Mouse (Mus musculus): ENCODE data around the gene Mef2a. TPM values are rescaled to one million over a fixed set of nuclear protein-coding genes. Genes with fewer than 3 reads are reported as not detected.

The Mef2a gene
- polyA plus RNA-seq, 1 experiment, result 60.6 TPM

- no peak for TF ChIP-seq POLR2A (IDR thresholded peaks at IDR 0.05; ENCODE audit: extremely low read depth, insufficient read depth, low read length)
- no peak for TF ChIP-seq CTCF (IDR thresholded peaks at IDR 0.05; ENCODE audit: extremely low read depth, insufficient read depth, low read length)
- no peak overlapping the region for H3K27ac ChIP-seq (ENCODE audit: insufficient read depth, low read length)
- no peaks in the 10 kb centered on the region for H3K4me1 ChIP-seq (ENCODE audit: control insufficient read depth, insufficient read depth, low read length)
- no peak overlapping the region for H3K4me3 ChIP-seq (ENCODE audit: insufficient read depth, low read length)
Measured at GRCm38 (mm10) chr7:67342067-67342625, 30.5 kb downstream of the Mef2a start.

GRCm38 (mm10) chr7:67320359-67320758 lies 52.3 kb downstream of the Mef2a start:
- Histone ChIP-seq H3K4me1 (ENCODE audit: control insufficient read depth, insufficient read depth, low read length) (no peaks in the 10 kb centered on the region), H3K27ac (ENCODE audit: insufficient read depth, low read length) (no peak overlapping the region), H3K4me3 (ENCODE audit: insufficient read depth, low read length) (no peak overlapping the region)
- no peak for TF ChIP-seq CTCF (IDR thresholded peaks at IDR 0.05; ENCODE audit: extremely low read depth, insufficient read depth, low read length)

- no peak overlapping the region for H3K4me3 ChIP-seq (ENCODE audit: insufficient read depth, low read length)
- no peak overlapping the region for H3K27ac ChIP-seq (ENCODE audit: insufficient read depth, low read length)
- no peaks in the 10 kb centered on the region for H3K4me1 ChIP-seq (ENCODE audit: control insufficient read depth, insufficient read depth, low read length)
- TF ChIP-seq CTCF (IDR thresholded peaks at IDR 0.05; ENCODE audit: extremely low read depth, insufficient read depth, low read length) (no peak), POLR2A (IDR thresholded peaks at IDR 0.05; ENCODE audit: extremely low read depth, insufficient read depth, low read length) (no peak)
Measured at GRCm38 (mm10) chr7:67318697-67319096, 54.0 kb downstream of the Mef2a start.

- no peak for TF ChIP-seq CTCF (IDR thresholded peaks at IDR 0.05; ENCODE audit: extremely low read depth, insufficient read depth, low read length)
- no peak for TF ChIP-seq POLR2A (IDR thresholded peaks at IDR 0.05; ENCODE audit: extremely low read depth, insufficient read depth, low read length)
- H3K27ac ChIP-seq (ENCODE audit: insufficient read depth, low read length), result no peak overlapping the region
- H3K4me3 ChIP-seq (ENCODE audit: insufficient read depth, low read length), result no peak overlapping the region
- H3K4me1 ChIP-seq (ENCODE audit: control insufficient read depth, insufficient read depth, low read length), result no peaks in the 10 kb centered on the region
Measured at GRCm38 (mm10) chr7:67313200-67313599, 59.5 kb downstream of the Mef2a start.

- H3K4me1 ChIP-seq (ENCODE audit: control insufficient read depth, insufficient read depth, low read length), result no peaks in the 10 kb centered on the region
- H3K4me3 ChIP-seq (ENCODE audit: insufficient read depth, low read length), result no peak overlapping the region
- no peak overlapping the region for H3K27ac ChIP-seq (ENCODE audit: insufficient read depth, low read length)
- TF ChIP-seq CTCF (IDR thresholded peaks at IDR 0.05; ENCODE audit: extremely low read depth, insufficient read depth, low read length) (no peak), POLR2A (IDR thresholded peaks at IDR 0.05; ENCODE audit: extremely low read depth, insufficient read depth, low read length) (no peak)
Measured at GRCm38 (mm10) chr7:67310151-67310550, 62.5 kb downstream of the Mef2a start.

GRCm38 (mm10) chr7:67308102-67308501 lies 64.6 kb downstream of the Mef2a start:
- H3K4me1 ChIP-seq (ENCODE audit: control insufficient read depth, insufficient read depth, low read length), result no peaks in the 10 kb centered on the region
- H3K27ac ChIP-seq (ENCODE audit: insufficient read depth, low read length), result no peak overlapping the region
- H3K4me3 ChIP-seq (ENCODE audit: insufficient read depth, low read length), result no peak overlapping the region
- TF ChIP-seq POLR2A (IDR thresholded peaks at IDR 0.05; ENCODE audit: extremely low read depth, insufficient read depth, low read length) (no peak), CTCF (IDR thresholded peaks at IDR 0.05; ENCODE audit: extremely low read depth, insufficient read depth, low read length) (no peak)

- no peak overlapping the region for H3K27ac ChIP-seq (ENCODE audit: insufficient read depth, low read length)
- TF ChIP-seq CTCF (IDR thresholded peaks at IDR 0.05; ENCODE audit: extremely low read depth, insufficient read depth, low read length) (no peak), POLR2A (IDR thresholded peaks at IDR 0.05; ENCODE audit: extremely low read depth, insufficient read depth, low read length) (no peak)
- no peaks in the 10 kb centered on the region for H3K4me1 ChIP-seq (ENCODE audit: control insufficient read depth, insufficient read depth, low read length)
- H3K4me3 ChIP-seq (ENCODE audit: insufficient read depth, low read length), result no peak overlapping the region
Measured at GRCm38 (mm10) chr7:67307078-67307477, 65.6 kb downstream of the Mef2a start.

GRCm38 (mm10) chr7:67304937-67305336 lies 67.7 kb downstream of the Mef2a start:
- TF ChIP-seq CTCF (IDR thresholded peaks at IDR 0.05; ENCODE audit: extremely low read depth, insufficient read depth, low read length) (no peak), POLR2A (IDR thresholded peaks at IDR 0.05; ENCODE audit: extremely low read depth, insufficient read depth, low read length) (no peak)
- no peak overlapping the region for H3K27ac ChIP-seq (ENCODE audit: insufficient read depth, low read length)
- no peaks in the 10 kb centered on the region for H3K4me1 ChIP-seq (ENCODE audit: control insufficient read depth, insufficient read depth, low read length)
- no peak overlapping the region for H3K4me3 ChIP-seq (ENCODE audit: insufficient read depth, low read length)

GRCm38 (mm10) chr7:67296419-67296818 lies 76.2 kb downstream of the Mef2a start:
- TF ChIP-seq POLR2A (IDR thresholded peaks at IDR 0.05; ENCODE audit: extremely low read depth, insufficient read depth, low read length) (no peak), CTCF (IDR thresholded peaks at IDR 0.05; ENCODE audit: extremely low read depth, insufficient read depth, low read length) (no peak)
- H3K27ac ChIP-seq (ENCODE audit: insufficient read depth, low read length), result no peak overlapping the region
- H3K4me1 ChIP-seq (ENCODE audit: control insufficient read depth, insufficient read depth, low read length), result no peaks in the 10 kb centered on the region
- no peak overlapping the region for H3K4me3 ChIP-seq (ENCODE audit: insufficient read depth, low read length)

GRCm38 (mm10) chr7:67291356-67291755 lies 81.3 kb downstream of the Mef2a start:
- Histone ChIP-seq H3K27ac (ENCODE audit: insufficient read depth, low read length) (no peak overlapping the region), H3K4me1 (ENCODE audit: control insufficient read depth, insufficient read depth, low read length) (no peaks in the 10 kb centered on the region), H3K4me3 (ENCODE audit: insufficient read depth, low read length) (no peak overlapping the region)
- TF ChIP-seq POLR2A (IDR thresholded peaks at IDR 0.05; ENCODE audit: extremely low read depth, insufficient read depth, low read length), result no peak
- no peak for TF ChIP-seq CTCF (IDR thresholded peaks at IDR 0.05; ENCODE audit: extremely low read depth, insufficient read depth, low read length)

All from cortical plate, adult 2 months (tissue).